Mouse (Mus musculus): ENCODE measurements around the gene Neurl1b. TPM values are rescaled to one million over a fixed set of nuclear protein-coding genes. Genes with fewer than 3 reads are reported as not detected.
A peak's percentile ranks its signal among the peaks of the same experiment; 100 is the strongest.

The Neurl1b gene
- polyA plus RNA-seq, 1 experiment from 2014 or later, result 3.0 TPM

- Histone ChIP-seq H3K27me3 (ENCODE audit: control insufficient read depth, insufficient read depth, low read length) (no peaks in the 10 kb centered on the region), H3K4me3 (ENCODE audit: low read length) (no peak overlapping the region), H3K9ac (ENCODE audit: low read length) (no peak overlapping the region), H3K4me2 (ENCODE audit: low read depth, low read length) (no peak overlapping the region), H3K4me1 (ENCODE audit: control insufficient read depth, insufficient read depth, low read length) (peaks cover 17% of the 10 kb centered on the region), H3K9me3 (replicated peaks; ENCODE audit: control insufficient read depth, low read length) (no peaks in the 10 kb centered on the region), H3K36me3 (ENCODE audit: control insufficient read depth, insufficient read depth) (no peaks in the 10 kb centered on the region), H3K27ac (ENCODE audit: low read length) (no peak overlapping the region)
- ATAC-seq (replicated peaks; ENCODE audit: extremely low read depth, insufficient read depth, low FRiP score), result no peak
- WGBS, result 34% methylated on average over 6 of the region's 6 CpGs
These were observed 62.2 kb downstream of the Neurl1b start for GRCm38 (mm10) chr17:26476871-26477270.

GRCm38 (mm10) chr17:26478672-26479071, 64.0 kb downstream of the Neurl1b start:
- Histone ChIP-seq H3K36me3 (ENCODE audit: control insufficient read depth, insufficient read depth) (no peaks in the 10 kb centered on the region), H3K27me3 (ENCODE audit: control insufficient read depth, insufficient read depth, low read length) (no peaks in the 10 kb centered on the region), H3K9me3 (replicated peaks; ENCODE audit: control insufficient read depth, low read length) (no peaks in the 10 kb centered on the region), H3K4me3 (ENCODE audit: low read length) (no peak overlapping the region), H3K9ac (ENCODE audit: low read length) (no peak overlapping the region), H3K27ac (ENCODE audit: low read length) (no peak overlapping the region), H3K4me2 (ENCODE audit: low read depth, low read length) (no peak overlapping the region), H3K4me1 (ENCODE audit: control insufficient read depth, insufficient read depth, low read length) (peaks cover 17% of the 10 kb centered on the region)
- WGBS, result 57% methylated on average over 4 of the region's 4 CpGs
- peak; percentile 1; the same call in 1 of the 2 replicates for ATAC-seq (replicated peaks; ENCODE audit: extremely low read depth, insufficient read depth, low FRiP score)

GRCm38 (mm10) chr17:26479619-26480018, 65.0 kb downstream of the Neurl1b start:
- no peak overlapping the region for H3K9ac ChIP-seq (ENCODE audit: low read length)
- no peak overlapping the region for H3K27ac ChIP-seq (ENCODE audit: low read length)
- H3K4me2 ChIP-seq (ENCODE audit: low read depth, low read length), result no peak overlapping the region
- no peaks in the 10 kb centered on the region for H3K27me3 ChIP-seq (ENCODE audit: control insufficient read depth, insufficient read depth, low read length)
- no peak overlapping the region for H3K4me3 ChIP-seq (ENCODE audit: low read length)
- H3K9me3 ChIP-seq (replicated peaks; ENCODE audit: control insufficient read depth, low read length), result no peaks in the 10 kb centered on the region
- no peak for ATAC-seq (replicated peaks; ENCODE audit: extremely low read depth, insufficient read depth, low FRiP score)
- WGBS, result 72% methylated on average over 6 of the region's 6 CpGs
- H3K4me1 ChIP-seq (ENCODE audit: control insufficient read depth, insufficient read depth, low read length), result peaks cover 17% of the 10 kb centered on the region
- H3K36me3 ChIP-seq (ENCODE audit: control insufficient read depth, insufficient read depth), result no peaks in the 10 kb centered on the region

- H3K27ac ChIP-seq (ENCODE audit: low read length), result no peak overlapping the region
- no peaks in the 10 kb centered on the region for H3K36me3 ChIP-seq (ENCODE audit: control insufficient read depth, insufficient read depth)
- no peak overlapping the region for H3K4me3 ChIP-seq (ENCODE audit: low read length)
- no peaks in the 10 kb centered on the region for H3K9me3 ChIP-seq (replicated peaks; ENCODE audit: control insufficient read depth, low read length)
- no peak for ATAC-seq (replicated peaks; ENCODE audit: extremely low read depth, insufficient read depth, low FRiP score)
- 87% methylated on average over 4 of the region's 4 CpGs for WGBS
- no peak overlapping the region for H3K4me2 ChIP-seq (ENCODE audit: low read depth, low read length)
- peaks cover 17% of the 10 kb centered on the region for H3K4me1 ChIP-seq (ENCODE audit: control insufficient read depth, insufficient read depth, low read length)
- no peak overlapping the region for H3K9ac ChIP-seq (ENCODE audit: low read length)
- no peaks in the 10 kb centered on the region for H3K27me3 ChIP-seq (ENCODE audit: control insufficient read depth, insufficient read depth, low read length)
These were observed 66.3 kb downstream of the Neurl1b start for GRCm38 (mm10) chr17:26480956-26481355.

GRCm38 (mm10) chr17:26484626-26485421, 70.2 kb downstream of the Neurl1b start:
- Histone ChIP-seq H3K4me3 (ENCODE audit: low read length) (no peak overlapping the region), H3K9ac (ENCODE audit: low read length) (no peak overlapping the region), H3K27ac (ENCODE audit: low read length) (no peak overlapping the region), H3K9me3 (replicated peaks; ENCODE audit: control insufficient read depth, low read length) (no peaks in the 10 kb centered on the region), H3K4me1 (ENCODE audit: control insufficient read depth, insufficient read depth, low read length) (peaks cover 31% of the 10 kb centered on the region), H3K36me3 (ENCODE audit: control insufficient read depth, insufficient read depth) (no peaks in the 10 kb centered on the region), H3K4me2 (ENCODE audit: low read depth, low read length) (no peak overlapping the region), H3K27me3 (ENCODE audit: control insufficient read depth, insufficient read depth, low read length) (no peaks in the 10 kb centered on the region)
- 86% methylated on average over 14 of the region's 14 CpGs for WGBS
- no peak for ATAC-seq (replicated peaks; ENCODE audit: extremely low read depth, insufficient read depth, low FRiP score)

- Histone ChIP-seq H3K9ac (ENCODE audit: low read length) (no peak overlapping the region), H3K27me3 (ENCODE audit: control insufficient read depth, insufficient read depth, low read length) (no peaks in the 10 kb centered on the region), H3K36me3 (ENCODE audit: control insufficient read depth, insufficient read depth) (no peaks in the 10 kb centered on the region), H3K4me1 (ENCODE audit: control insufficient read depth, insufficient read depth, low read length) (peaks cover 46% of the 10 kb centered on the region), H3K27ac (ENCODE audit: low read length) (peak overlapping the region; percentile 29), H3K9me3 (replicated peaks; ENCODE audit: control insufficient read depth, low read length) (no peaks in the 10 kb centered on the region), H3K4me2 (ENCODE audit: low read depth, low read length) (no peak overlapping the region), H3K4me3 (ENCODE audit: low read length) (no peak overlapping the region)
- WGBS, result 54% methylated on average over 5 of the region's 5 CpGs
- ATAC-seq (replicated peaks; ENCODE audit: extremely low read depth, insufficient read depth, low FRiP score), result no peak
These were observed 72.6 kb downstream of the Neurl1b start for GRCm38 (mm10) chr17:26487266-26487665.

GRCm38 (mm10) chr17:26487917-26488316, 73.3 kb downstream of the Neurl1b start:
- Histone ChIP-seq H3K27ac (ENCODE audit: low read length) (no peak overlapping the region), H3K9me3 (replicated peaks; ENCODE audit: control insufficient read depth, low read length) (peaks cover 6% of the 10 kb centered on the region), H3K27me3 (ENCODE audit: control insufficient read depth, insufficient read depth, low read length) (no peaks in the 10 kb centered on the region), H3K4me1 (ENCODE audit: control insufficient read depth, insufficient read depth, low read length) (peaks cover 46% of the 10 kb centered on the region), H3K4me2 (ENCODE audit: low read depth, low read length) (no peak overlapping the region), H3K4me3 (ENCODE audit: low read length) (no peak overlapping the region), H3K36me3 (ENCODE audit: control insufficient read depth, insufficient read depth) (no peaks in the 10 kb centered on the region), H3K9ac (ENCODE audit: low read length) (0 out of 2 replicates have a peak overlapping the region, but pooled peaks have one; percentile 15)
- no peak for ATAC-seq (replicated peaks; ENCODE audit: extremely low read depth, insufficient read depth, low FRiP score)
- 94% methylated on average over 4 of the region's 4 CpGs for WGBS

- ATAC-seq (replicated peaks; ENCODE audit: extremely low read depth, insufficient read depth, low FRiP score), result peak; percentile 67
- WGBS, result 47% methylated on average over 8 of the region's 8 CpGs
- peak overlapping the region; percentile 92 for H3K27ac ChIP-seq (ENCODE audit: low read length)
- no peak overlapping the region for H3K4me2 ChIP-seq (ENCODE audit: low read depth, low read length)
- H3K4me3 ChIP-seq (ENCODE audit: low read length), result no peak overlapping the region
- peaks cover 13% of the 10 kb centered on the region for H3K9me3 ChIP-seq (replicated peaks; ENCODE audit: control insufficient read depth, low read length)
- peak overlapping the region; percentile 31; the same call in 1 of the 2 replicates for H3K9ac ChIP-seq (ENCODE audit: low read length)
- no peaks in the 10 kb centered on the region for H3K27me3 ChIP-seq (ENCODE audit: control insufficient read depth, insufficient read depth, low read length)
- peaks cover 46% of the 10 kb centered on the region for H3K4me1 ChIP-seq (ENCODE audit: control insufficient read depth, insufficient read depth, low read length)
- no peaks in the 10 kb centered on the region for H3K36me3 ChIP-seq (ENCODE audit: control insufficient read depth, insufficient read depth)
These were observed 74.2 kb downstream of the Neurl1b start for GRCm38 (mm10) chr17:26488711-26489403.

- no peaks in the 10 kb centered on the region for H3K27me3 ChIP-seq (ENCODE audit: control insufficient read depth, insufficient read depth, low read length)
- H3K4me2 ChIP-seq (ENCODE audit: low read depth, low read length), result no peak overlapping the region
- peak overlapping the region; percentile 27; the same call in 1 of the 2 replicates for H3K9ac ChIP-seq (ENCODE audit: low read length)
- H3K27ac ChIP-seq (ENCODE audit: low read length), result peak overlapping the region; percentile 92
- no peak overlapping the region for H3K4me3 ChIP-seq (ENCODE audit: low read length)
- WGBS, result 89% methylated on average over 10 of the region's 10 CpGs
- peaks cover 16% of the 10 kb centered on the region for H3K9me3 ChIP-seq (replicated peaks; ENCODE audit: control insufficient read depth, low read length)
- H3K36me3 ChIP-seq (ENCODE audit: control insufficient read depth, insufficient read depth), result no peaks in the 10 kb centered on the region
- peaks cover 46% of the 10 kb centered on the region for H3K4me1 ChIP-seq (ENCODE audit: control insufficient read depth, insufficient read depth, low read length)
- ATAC-seq (replicated peaks; ENCODE audit: extremely low read depth, insufficient read depth, low FRiP score), result no peak
These were observed 75.4 kb downstream of the Neurl1b start for GRCm38 (mm10) chr17:26490072-26490471.
